Mouse (Mus musculus): ENCODE measurements around the gene Zbtb8a. TPM values are rescaled to one million over a fixed set of nuclear protein-coding genes. Genes with fewer than 3 reads are reported as not detected.

Gene Zbtb8a
- total RNA-seq, 2 experiments from 2014 or later, result 5.8 to 5.9 TPM

- intact Hi-C loops (cut with DNase I), result no loop called here
- DNase-seq (ENCODE audit: low spot score in 2 of 2), result no peak
Observed at GRCm38 (mm10) chr4:129342705-129343104, 35.2 kb downstream of the Zbtb8a start.

GRCm38 (mm10) chr4:129341888-129342287 lies 36.0 kb downstream of the Zbtb8a start:
- intact Hi-C loops (cut with DNase I), result no loop called here
- no peak for DNase-seq (ENCODE audit: low spot score in 2 of 2)

- DNase-seq (ENCODE audit: low spot score in 2 of 2), result no peak
- intact Hi-C loops (cut with DNase I), result no loop called here
Observed at GRCm38 (mm10) chr4:129339743-129340142, 38.2 kb downstream of the Zbtb8a start.

GRCm38 (mm10) chr4:129336291-129336690 lies 41.6 kb downstream of the Zbtb8a start:
- intact Hi-C loops (cut with DNase I), result no loop called here
- no peak for DNase-seq (ENCODE audit: low spot score in 2 of 2)

GRCm38 (mm10) chr4:129335216-129336074 lies 42.5 kb downstream of the Zbtb8a start, which contains the start of the genes Rbbp4 and Zbtb8os:
TSS of gene Rbbp4 (minus strand) at chr4:129335370.
TSS of gene Zbtb8os (plus strand) at chr4:129335695.
- peak; percentile 96 to 98 for DNase-seq (ENCODE audit: low spot score in 2 of 2)
- intact Hi-C loops (cut with DNase I), result loop anchor here (1.0 kb wide), 1 partner anchor 126 kb away; the partner anchor contains the start of gene Bsdc1

- intact Hi-C loops (cut with DNase I), result loop anchor here (1.0 kb wide), 1 partner anchor 127 kb away; the partner anchor contains the start of gene Bsdc1
- DNase-seq (ENCODE audit: low spot score in 2 of 2), result no peak
Observed at GRCm38 (mm10) chr4:129334677-129335215, 43.2 kb downstream of the Zbtb8a start.

GRCm38 (mm10) chr4:129332846-129333245 lies 45.1 kb downstream of the Zbtb8a start:
- no peak for DNase-seq (ENCODE audit: low spot score in 2 of 2)

GRCm38 (mm10) chr4:129326191-129326590 lies 51.7 kb downstream of the Zbtb8a start:
- intact Hi-C loops (cut with DNase I), result no loop called here

More at GRCm38 (mm10) chr4:129332846-129333245, 45.1 kb downstream of the Zbtb8a start:
- intact Hi-C loops (cut with DNase I), result no loop called here

GRCm38 (mm10) chr4:129324756-129325155 lies 53.2 kb downstream of the Zbtb8a start:
- intact Hi-C loops (cut with DNase I), result no loop called here
- peak in 1 of 2 experiments; percentile 64 for DNase-seq (ENCODE audit: low spot score in 2 of 2)

More at GRCm38 (mm10) chr4:129326191-129326590, 51.7 kb downstream of the Zbtb8a start:
- no peak for DNase-seq (ENCODE audit: low spot score in 2 of 2)

- no peak for DNase-seq (ENCODE audit: low spot score in 2 of 2)
Observed at GRCm38 (mm10) chr4:129323491-129323890, 54.4 kb downstream of the Zbtb8a start.

GRCm38 (mm10) chr4:129322042-129322441 lies 55.9 kb downstream of the Zbtb8a start:
- peak in 1 of 2 experiments; percentile 67 for DNase-seq (ENCODE audit: low spot score in 2 of 2)
- intact Hi-C loops (cut with DNase I), result no loop called here

More at GRCm38 (mm10) chr4:129323491-129323890, 54.4 kb downstream of the Zbtb8a start:
- intact Hi-C loops (cut with DNase I), result no loop called here

- intact Hi-C loops (cut with DNase I), result no loop called here
- DNase-seq (ENCODE audit: low spot score in 2 of 2), result no peak
Observed at GRCm38 (mm10) chr4:129320876-129321275, 57.0 kb downstream of the Zbtb8a start.

GRCm38 (mm10) chr4:129313886-129314285 lies 64.0 kb downstream of the Zbtb8a start:
- no peak for DNase-seq (ENCODE audit: low spot score in 2 of 2)
- intact Hi-C loops (cut with DNase I), result no loop called here

GRCm38 (mm10) chr4:129307936-129308335 lies 70.0 kb downstream of the Zbtb8a start:
- no peak for DNase-seq (ENCODE audit: low spot score in 2 of 2)

GRCm38 (mm10) chr4:129304306-129304705 lies 73.6 kb downstream of the Zbtb8a start:
- intact Hi-C loops (cut with DNase I), result no loop called here
- DNase-seq (ENCODE audit: low spot score in 2 of 2), result no peak

More at GRCm38 (mm10) chr4:129307936-129308335, 70.0 kb downstream of the Zbtb8a start:
- intact Hi-C loops (cut with DNase I), result no loop called here

GRCm38 (mm10) chr4:129303816-129304215 lies 74.1 kb downstream of the Zbtb8a start:
- intact Hi-C loops (cut with DNase I), result no loop called here
- no peak for DNase-seq (ENCODE audit: low spot score in 2 of 2)

Other genes starting within 250 kb of the Zbtb8a start
- 10 to 100 TPM; 56.2 to 63.4 TPM for gene Fndc5, start 241.1 kb downstream of the Zbtb8a start, total RNA-seq (2021)
- 10 to 100 TPM; 37.8 to 41.2 TPM for gene S100pbp, start 188.4 kb downstream of the Zbtb8a start, total RNA-seq (2021)
- 10 to 100 TPM; 85.3 to 96.2 TPM for gene Yars, start 188.4 kb downstream of the Zbtb8a start, total RNA-seq (2021)
- gene C77080, start 116.7 kb downstream of the Zbtb8a start, total RNA-seq (2021), result 10 to 100 TPM; 19.5 to 28.2 TPM
- 1 to 10 TPM; 1.4 to 1.6 TPM for gene Sync, start 90.5 kb downstream of the Zbtb8a start, total RNA-seq (2021)
- 100 to 1,000 TPM; 121 to 127 TPM for gene Rbbp4, start 42.7 kb downstream of the Zbtb8a start, total RNA-seq (2021)
- 10 to 100 TPM; 23.8 to 26.4 TPM for gene Zbtb8os, start 42.4 kb downstream of the Zbtb8a start, total RNA-seq (2021)
- 1 to 10 TPM; 4.5 to 4.6 TPM for gene Zbtb8b, start 62.7 kb upstream of the Zbtb8a start, total RNA-seq (2021)
- gene Bsdc1, start 83.5 kb upstream of the Zbtb8a start, total RNA-seq (2021), result 10 to 100 TPM; 51.7 to 58.8 TPM
- gene Tssk3, start 112.9 kb upstream of the Zbtb8a start, total RNA-seq (2021), result under 1 TPM; 0.25 to 0.37 TPM
- not detected for gene Fam229a, start 113.1 kb upstream of the Zbtb8a start, total RNA-seq (2021)
- 100 to 1,000 TPM; 196 to 227 TPM for gene Marcksl1, start 135.5 kb upstream of the Zbtb8a start, total RNA-seq (2021)
- 10 to 100 TPM; 28.5 to 31.6 TPM for gene Hdac1, start 164.6 kb upstream of the Zbtb8a start, total RNA-seq (2021)
- gene Lck, start 195.5 kb upstream of the Zbtb8a start, total RNA-seq (2021), result 1 to 10 TPM; 2.5 to 2.7 TPM
- gene Fam167b, start 200.4 kb upstream of the Zbtb8a start, total RNA-seq (2021), result under 1 TPM in 1 of 2 experiments, not detected in 1; 0.50 TPM
- gene Eif3i, start 222.5 kb upstream of the Zbtb8a start, total RNA-seq (2021), result 100 to 1,000 TPM; 133 to 136 TPM
- gene Tmem234, start 222.6 kb upstream of the Zbtb8a start, total RNA-seq (2021), result 10 to 100 TPM; 96.6 to 96.8 TPM
- 1 to 10 TPM; 4.3 to 4.7 TPM for gene Dcdc2b, start 236.1 kb upstream of the Zbtb8a start, total RNA-seq (2021)
- gene Iqcc, start 241.0 kb upstream of the Zbtb8a start, total RNA-seq (2021), result 10 to 100 TPM; 29.8 to 37.0 TPM
- 10 to 100 TPM; 66.5 to 67.5 TPM for gene Ccdc28b, start 245.8 kb upstream of the Zbtb8a start, total RNA-seq (2021)